Mouse (Mus musculus) ES-E14 (cell line): ENCODE results near the gene Ascc1.

Experiments used
- CHD2 ChIP-seq: IDR thresholded peaks from 2 replicates; pipeline ENCODE4 v1.6.1; 2014; ENCODE audit warnings: mild to moderate bottlenecking, low read depth, low read length, inconsistent platforms
- MAFK ChIP-seq: IDR thresholded peaks from 2 replicates; pipeline ENCODE4 v1.6.1; 2014; ENCODE audit warnings: mild to moderate bottlenecking, low read depth, low read length, inconsistent platforms; ENCODE audit not compliant: insufficient read depth

DNA sequence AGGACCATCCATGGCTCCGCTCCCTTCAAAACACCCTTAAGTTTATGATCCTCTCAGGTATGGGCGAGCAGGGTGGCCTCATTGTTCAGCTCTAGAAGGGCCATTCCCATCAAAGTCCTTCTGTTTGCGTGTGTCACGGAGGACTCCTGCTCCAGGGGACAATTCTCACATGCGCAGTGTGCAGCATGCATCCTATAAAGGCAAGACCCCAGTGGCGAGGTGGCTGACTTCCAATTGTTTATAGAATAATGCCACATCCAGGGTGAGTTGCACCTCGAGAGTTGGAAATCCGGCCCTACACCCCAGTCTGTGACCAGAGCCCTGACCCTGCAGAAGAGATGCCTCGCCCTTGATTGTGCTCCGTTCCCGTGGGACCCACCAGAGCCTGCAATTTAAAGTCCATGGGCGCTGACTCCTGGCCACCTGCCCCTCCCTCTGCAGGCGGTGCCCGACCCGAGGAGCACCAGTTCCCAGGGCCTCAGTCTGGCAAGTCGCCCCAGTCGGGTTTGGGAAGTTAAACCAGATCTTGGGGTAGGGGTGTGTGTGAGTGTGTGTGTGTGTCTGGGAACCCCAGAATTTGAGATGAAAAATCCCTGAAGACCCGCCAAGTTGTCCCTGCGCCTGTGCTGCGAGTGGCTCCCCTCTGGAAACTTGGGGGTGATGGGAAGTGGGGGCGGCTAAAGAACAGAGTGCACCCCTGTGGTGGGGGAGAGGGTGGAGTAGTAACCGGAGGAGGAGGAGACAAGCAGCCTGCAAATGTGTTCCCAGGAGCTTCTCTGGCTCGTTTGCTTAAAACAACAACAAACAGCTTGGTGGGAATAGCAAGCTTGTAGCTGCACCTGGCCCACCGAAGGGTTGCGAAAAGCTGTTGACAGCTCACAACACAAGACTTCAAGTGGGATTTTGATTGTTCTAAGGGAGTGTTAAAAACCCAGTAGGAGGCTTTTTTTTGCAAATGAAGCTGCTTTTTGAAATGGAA is 45.1 kb upstream of the Ascc1 start:
- TF ChIP-seq CHD2, result no peak
- TF ChIP-seq MAFK, result no peak
